Comparison of ENCODE assay signal across 13 mouse cellular contexts in genomic region chr2:83993639-83994255, GRCm38 (mm10). TPM values are rescaled to one million over a fixed set of nuclear protein-coding genes. Genes with fewer than 3 reads are reported as not detected.
DNase-seq lines count a peak whose midpoint lies in the region; ATAC-seq and TF ChIP-seq lines count a peak whose summit lies in the region.
"Not testable (repeated sequence)": the region's sequence is repeated elsewhere in the genome, so short reads cannot be mapped to it uniquely, and the experiment has no call there.
"Had no signal": no experiment of that assay in that cellular context is flagged by ENCODE, and none has a peak within 500 bp of the region (broad histone marks: within the 10 kb centered on the region; RNA-seq: fewer than 3 reads in every experiment).

No protein-coding gene starts in this region.

- not testable (repeated sequence) for H3K4me2 ChIP-seq in embryonic facial prominence, embryonic 11.5 days (ENCODE audit: low read depth, low read length)
- 0 out of 2 replicates have a peak overlapping the region, but pooled peaks have one; percentile 21 for H3K4me2 ChIP-seq in heart, embryonic 12.5 days
- peak overlapping the region; percentile 30; the same call in 1 of the 2 replicates for H3K4me2 ChIP-seq in intestine, embryonic 16.5 days (ENCODE audit: low read depth, low read length)
- peak overlapping the region; percentile 5; the same call in 1 of the 2 replicates for H3K4me2 ChIP-seq in liver, embryonic 13.5 days

- not testable (repeated sequence) for TF ChIP-seq CTCF in spleen, adult 2 months (IDR thresholded peaks at IDR 0.05; ENCODE audit: extremely low read depth, insufficient read depth, insufficient read length, insufficient replicate concordance)

- not testable (repeated sequence) for H3K4me1 ChIP-seq in embryonic facial prominence, embryonic 11.5 days (ENCODE audit: control insufficient read depth, insufficient read depth, low read length); heart, embryonic 12.5 days (replicated peaks); intestine, embryonic 16.5 days (ENCODE audit: control insufficient read depth, insufficient read depth, low read length); liver, embryonic 13.5 days (replicated peaks); spleen, adult 2 months (ENCODE audit: control insufficient read depth, insufficient read depth, insufficient read length)

- not testable (repeated sequence) for H3K36me3 ChIP-seq in embryonic facial prominence, embryonic 11.5 days (replicated peaks; ENCODE audit: control insufficient read depth, insufficient read depth, low read depth, low read length); heart, embryonic 12.5 days; intestine, embryonic 16.5 days (ENCODE audit: control insufficient read depth, insufficient read depth, low read length); liver, embryonic 13.5 days; spleen, adult 2 months (ENCODE audit: control insufficient read depth, insufficient read depth, low read length)

- 34% methylated on average over 6 of the region's 9 CpGs for WGBS in embryonic facial prominence, embryonic 11.5 days
- 44% methylated on average over 8 of the region's 9 CpGs for WGBS in heart, embryonic 12.5 days
- WGBS in intestine, embryonic 16.5 days: 43% methylated on average over 7 of the region's 9 CpGs
- 10% methylated on average over 8 of the region's 9 CpGs for WGBS in liver, embryonic 13.5 days (ENCODE audit: insufficient replicate concordance)
- 1% methylated on average over 8 of the region's 9 CpGs for WGBS in spleen, adult 2 months

- TF ChIP-seq POLR2A in spleen, adult 2 months (IDR thresholded peaks at IDR 0.05; ENCODE audit: low read depth, low read length): not testable (repeated sequence)

- not testable (repeated sequence) for H3K4me3 ChIP-seq in embryonic facial prominence, embryonic 11.5 days (ENCODE audit: low read depth, low read length); heart, embryonic 12.5 days; intestine, embryonic 16.5 days (ENCODE audit: low read length); liver, embryonic 13.5 days (replicated peaks); spleen, adult 2 months (ENCODE audit: extremely low read depth, insufficient read depth, insufficient read length)

- ATAC-seq in embryonic facial prominence, embryonic 11.5 days (replicated peaks; ENCODE audit: insufficient number of reproducible peaks, low FRiP score, low TSS enrichment, low read depth); heart, embryonic 12.5 days (ENCODE audit: insufficient number of reproducible peaks, low FRiP score); intestine, embryonic 16.5 days; liver, embryonic 13.5 days (ENCODE audit: low read depth): not testable (repeated sequence)

- DNase-seq in CD8-positive naive resting alpha-beta T cell, adult 2 months (ENCODE audit: low read depth in 2 of 2, low spot score in 2 of 2): peak; percentile 55 to 71
- peak; percentile 54 for DNase-seq in embryonic facial prominence, embryonic 11.5 days (ENCODE audit: low spot score)
- not testable (repeated sequence) for DNase-seq in liver, embryonic 13.5 days
- peak; percentile 24 for DNase-seq in lung, postnatal 25 days (ENCODE audit: low spot score)
- DNase-seq in spleen, adult 2 months (ENCODE audit: low read depth in 1 of 2, low spot score in 2 of 2): peak; percentile 4 to 61
- peak; percentile 53 for DNase-seq in thymus, postnatal 4 days

- H3K9ac ChIP-seq in embryonic facial prominence, embryonic 11.5 days (replicated peaks; ENCODE audit: low read length); heart, embryonic 12.5 days; intestine, embryonic 16.5 days (ENCODE audit: low read depth, low read length); liver, embryonic 13.5 days: not testable (repeated sequence)

- H3K9me3 ChIP-seq in embryonic facial prominence, embryonic 11.5 days (replicated peaks; ENCODE audit: control insufficient read depth, low read length); heart, embryonic 12.5 days (replicated peaks); intestine, embryonic 16.5 days (ENCODE audit: control insufficient read depth, low read length); liver, embryonic 13.5 days (replicated peaks): not testable (repeated sequence)

- H3K27ac ChIP-seq in embryonic facial prominence, embryonic 11.5 days (replicated peaks; ENCODE audit: low read depth, low read length); heart, embryonic 12.5 days (ENCODE audit: poor library complexity, severe bottlenecking); intestine, embryonic 16.5 days (ENCODE audit: low read length); liver, embryonic 13.5 days; spleen, adult 2 months (ENCODE audit: insufficient read depth, low read length): not testable (repeated sequence)

- not testable (repeated sequence) for H3K27me3 ChIP-seq in embryonic facial prominence, embryonic 11.5 days (ENCODE audit: control insufficient read depth, insufficient read depth, low read length); heart, embryonic 12.5 days (replicated peaks); intestine, embryonic 16.5 days (replicated peaks; ENCODE audit: control insufficient read depth, insufficient read depth, low read length); liver, embryonic 13.5 days; spleen, adult 2 months (ENCODE audit: control insufficient read depth, insufficient read depth, low read length)

RNA-seq across cellular contexts. Expression of gene Gm13691, which starts 3.4 kb away (rescaled TPM):
- polyA plus RNA-seq in embryonic facial prominence, embryonic 11.5 days (2014; fragmentation: Nextera tagmentation; extraction: Ambion mirVana): not detected in 2 replicates
- not detected in 2 replicates for polyA plus RNA-seq in heart, embryonic 12.5 days (2016; fragmentation: Nextera tagmentation; extraction: Ambion mirVana)
- polyA plus RNA-seq in intestine, embryonic 16.5 days (2015; fragmentation: Nextera tagmentation; extraction: Ambion mirVana): not detected in 2 replicates
- not detected in 2 replicates for polyA plus RNA-seq in liver, embryonic 13.5 days (2015; fragmentation: Nextera tagmentation; extraction: Ambion mirVana)
- not detected in 2 replicates for polyA plus RNA-seq in spleen, adult 2 months (2012; rRNA removed)
- polyA plus RNA-seq: frontal cortex, adult 2 months; hindbrain, embryonic 11.5 days; liver, embryonic 11.5 days; midbrain, embryonic 14.5 days; neural tube, embryonic 13.5 days had no signal

RNA-seq across cellular contexts. Expression of gene Gm13697, which starts 9.2 kb away (rescaled TPM):
- polyA plus RNA-seq in embryonic facial prominence, embryonic 11.5 days (2014; fragmentation: Nextera tagmentation; extraction: Ambion mirVana): not detected in 2 replicates
- not detected in 2 replicates for polyA plus RNA-seq in heart, embryonic 12.5 days (2016; fragmentation: Nextera tagmentation; extraction: Ambion mirVana)
- polyA plus RNA-seq in intestine, embryonic 16.5 days (2015; fragmentation: Nextera tagmentation; extraction: Ambion mirVana): not detected in 2 replicates
- polyA plus RNA-seq in liver, embryonic 13.5 days (2015; fragmentation: Nextera tagmentation; extraction: Ambion mirVana): not detected in 2 replicates
- polyA plus RNA-seq in spleen, adult 2 months (2012; rRNA removed): not detected in 2 replicates
- polyA plus RNA-seq: frontal cortex, adult 2 months; hindbrain, embryonic 11.5 days; liver, embryonic 11.5 days; midbrain, embryonic 14.5 days; neural tube, embryonic 13.5 days had no signal

RNA-seq across cellular contexts. Expression of gene Gm13694, which starts 15.0 kb away (rescaled TPM):
- not detected in 2 replicates for polyA plus RNA-seq in embryonic facial prominence, embryonic 11.5 days (2014; fragmentation: Nextera tagmentation; extraction: Ambion mirVana)
- not detected in 2 replicates for polyA plus RNA-seq in heart, embryonic 12.5 days (2016; fragmentation: Nextera tagmentation; extraction: Ambion mirVana)
- polyA plus RNA-seq in intestine, embryonic 16.5 days (2015; fragmentation: Nextera tagmentation; extraction: Ambion mirVana): not detected in 2 replicates
- not detected in 2 replicates for polyA plus RNA-seq in liver, embryonic 13.5 days (2015; fragmentation: Nextera tagmentation; extraction: Ambion mirVana)
- polyA plus RNA-seq in spleen, adult 2 months (2012; rRNA removed): not detected in 2 replicates
- polyA plus RNA-seq: frontal cortex, adult 2 months; hindbrain, embryonic 11.5 days; liver, embryonic 11.5 days; midbrain, embryonic 14.5 days; neural tube, embryonic 13.5 days had no signal

RNA-seq across cellular contexts. Expression of gene Gm13696, which starts 20.8 kb away (rescaled TPM):
- not detected in 2 replicates for polyA plus RNA-seq in embryonic facial prominence, embryonic 11.5 days (2014; fragmentation: Nextera tagmentation; extraction: Ambion mirVana)
- not detected in 2 replicates for polyA plus RNA-seq in heart, embryonic 12.5 days (2016; fragmentation: Nextera tagmentation; extraction: Ambion mirVana)
- not detected in 2 replicates for polyA plus RNA-seq in intestine, embryonic 16.5 days (2015; fragmentation: Nextera tagmentation; extraction: Ambion mirVana)
- polyA plus RNA-seq in liver, embryonic 13.5 days (2015; fragmentation: Nextera tagmentation; extraction: Ambion mirVana): not detected in 2 replicates
- not detected in 2 replicates for polyA plus RNA-seq in spleen, adult 2 months (2012; rRNA removed)
- polyA plus RNA-seq: frontal cortex, adult 2 months; hindbrain, embryonic 11.5 days; liver, embryonic 11.5 days; midbrain, embryonic 14.5 days; neural tube, embryonic 13.5 days had no signal

RNA-seq across cellular contexts. Expression of gene Gm13695, which starts 26.6 kb away (rescaled TPM):
- polyA plus RNA-seq in embryonic facial prominence, embryonic 11.5 days (2014; fragmentation: Nextera tagmentation; extraction: Ambion mirVana): not detected in 2 replicates
- not detected in 2 replicates for polyA plus RNA-seq in heart, embryonic 12.5 days (2016; fragmentation: Nextera tagmentation; extraction: Ambion mirVana)
- polyA plus RNA-seq in intestine, embryonic 16.5 days (2015; fragmentation: Nextera tagmentation; extraction: Ambion mirVana): not detected in 2 replicates
- polyA plus RNA-seq in liver, embryonic 13.5 days (2015; fragmentation: Nextera tagmentation; extraction: Ambion mirVana): not detected in 2 replicates
- polyA plus RNA-seq in spleen, adult 2 months (2012; rRNA removed): not detected in 2 replicates
- polyA plus RNA-seq: frontal cortex, adult 2 months; hindbrain, embryonic 11.5 days; liver, embryonic 11.5 days; midbrain, embryonic 14.5 days; neural tube, embryonic 13.5 days had no signal
